9 mouse cellular contexts compared by ENCODE assay signal in the genomic region with DNA sequence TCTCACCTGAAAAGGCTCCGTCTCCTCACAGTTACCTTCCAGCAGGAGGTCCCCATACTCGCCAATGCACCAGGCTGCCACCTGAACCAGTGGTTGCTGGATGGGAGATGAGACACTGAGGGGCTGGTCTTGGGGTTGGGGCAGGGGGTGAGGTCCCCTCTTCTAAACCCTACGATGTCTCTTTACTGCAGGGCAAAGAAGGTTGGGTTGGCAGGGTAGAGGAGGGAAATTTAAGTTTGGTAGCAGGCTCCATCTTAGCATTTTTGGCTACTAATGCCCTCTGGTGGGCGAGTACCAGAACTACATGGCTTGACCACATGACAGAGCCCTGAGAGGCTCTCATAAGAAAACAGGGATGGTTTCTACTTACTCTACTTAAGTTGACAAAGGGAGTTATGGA. TPM values are rescaled to one million over a fixed set of nuclear protein-coding genes. Genes with fewer than 3 reads are reported as not detected.
DNase-seq lines count a peak whose midpoint lies in the region; ATAC-seq lines count a peak whose summit lies in the region.
"Had no signal": no experiment of that assay in that cellular context is flagged by ENCODE, and none has a peak within 500 bp of the region (broad histone marks: within the 10 kb centered on the region; RNA-seq: fewer than 3 reads in every experiment).

No protein-coding gene starts in this region.

- 0 out of 2 replicates have a peak, but pooled peaks cover 7% of the 10 kb centered on the region for H3K27me3 ChIP-seq in hindbrain, embryonic 10.5 days (ENCODE audit: insufficient read depth, poor library complexity, severe bottlenecking)
- peaks cover 9% of the 10 kb centered on the region; the same call in 1 of the 2 replicates for H3K27me3 ChIP-seq in hindbrain, embryonic 13.5 days
- H3K27me3 ChIP-seq in neural tube, embryonic 11.5 days (ENCODE audit: control insufficient read depth, insufficient read depth, low read length): no peaks in the 10 kb centered on the region
- H3K27me3 ChIP-seq: embryonic facial prominence, embryonic 13.5 days had no signal

- WGBS in hindbrain, embryonic 10.5 days: 51% methylated on average over 4 of the region's 4 CpGs
- 51% methylated on average over 4 of the region's 4 CpGs for WGBS in hindbrain, embryonic 13.5 days
- 50% methylated on average over 4 of the region's 4 CpGs for WGBS in neural tube, embryonic 11.5 days

- no peak overlapping the region for H3K27ac ChIP-seq in hindbrain, embryonic 10.5 days
- H3K27ac ChIP-seq in hindbrain, embryonic 13.5 days: no peak overlapping the region
- H3K27ac ChIP-seq in neural tube, embryonic 11.5 days (ENCODE audit: low read depth, low read length): no peak overlapping the region
- H3K27ac ChIP-seq: embryonic facial prominence, embryonic 13.5 days had no signal

- H3K4me1 ChIP-seq in hindbrain, embryonic 10.5 days (replicated peaks): peaks cover 32% of the 10 kb centered on the region
- H3K4me1 ChIP-seq in hindbrain, embryonic 13.5 days (replicated peaks): peaks cover 35% of the 10 kb centered on the region
- H3K4me1 ChIP-seq in neural tube, embryonic 11.5 days (ENCODE audit: control insufficient read depth, insufficient read depth, low read length): peaks cover 9% of the 10 kb centered on the region

- H3K9me3 ChIP-seq in hindbrain, embryonic 10.5 days: no peaks in the 10 kb centered on the region
- H3K9me3 ChIP-seq in hindbrain, embryonic 13.5 days: no peaks in the 10 kb centered on the region
- no peaks in the 10 kb centered on the region for H3K9me3 ChIP-seq in neural tube, embryonic 11.5 days (ENCODE audit: control insufficient read depth, low read length)
- H3K9me3 ChIP-seq: embryonic facial prominence, embryonic 13.5 days had no signal

- H3K4me2 ChIP-seq in hindbrain, embryonic 13.5 days: no peak overlapping the region
- no peak overlapping the region for H3K4me2 ChIP-seq in neural tube, embryonic 11.5 days (ENCODE audit: low read depth)
- H3K4me2 ChIP-seq: embryonic facial prominence, embryonic 13.5 days had no signal

- H3K4me3 ChIP-seq in hindbrain, embryonic 10.5 days: no peak overlapping the region
- no peak overlapping the region for H3K4me3 ChIP-seq in hindbrain, embryonic 13.5 days
- no peak overlapping the region for H3K4me3 ChIP-seq in neural tube, embryonic 11.5 days (ENCODE audit: low read depth, low read length)
- H3K4me3 ChIP-seq: embryonic facial prominence, embryonic 13.5 days had no signal

- peak; percentile 61 for DNase-seq in hindbrain, embryonic 10.5 days (ENCODE audit: low spot score)
- DNase-seq in spleen, adult 18-20 months: peak; percentile 27 to 45
- no peak for DNase-seq in spleen, adult 12 weeks (ENCODE audit: low spot score)
- DNase-seq in c-Kit-positive CD71-positive TER-119-positive erythroid progenitor cells, embryonic 14.5 days (ENCODE audit: low spot score): peak; percentile 57
- DNase-seq in heart, postnatal 4 days: peak; percentile 74
- peak; percentile 70 for DNase-seq in neural tube, embryonic 11.5 days (ENCODE audit: low spot score)

- peaks cover 50% of the 10 kb centered on the region for H3K36me3 ChIP-seq in hindbrain, embryonic 10.5 days
- peaks cover 8% of the 10 kb centered on the region; the same call in 1 of the 2 replicates for H3K36me3 ChIP-seq in hindbrain, embryonic 13.5 days
- H3K36me3 ChIP-seq in neural tube, embryonic 11.5 days (ENCODE audit: control insufficient read depth, insufficient read depth, low read length): no peaks in the 10 kb centered on the region

- ATAC-seq in hindbrain, embryonic 13.5 days (ENCODE audit: low FRiP score): no peak
- ATAC-seq in neural tube, embryonic 11.5 days (ENCODE audit: insufficient read depth, low FRiP score, low TSS enrichment): no peak
- no peak for ATAC-seq in megakaryocyte-erythroid progenitor cell, adult 5-6 weeks (replicated peaks; ENCODE audit: low FRiP score, low TSS enrichment, poor library complexity, severe bottlenecking)

- H3K9ac ChIP-seq in hindbrain, embryonic 13.5 days: no peak overlapping the region
- H3K9ac ChIP-seq in neural tube, embryonic 11.5 days (ENCODE audit: low read length): no peak overlapping the region

RNA-seq across cellular contexts. Expression of a gene that starts 4.8 kb away (rescaled TPM):
- polyA plus RNA-seq in hindbrain, embryonic 10.5 days (2016; fragmentation: Nextera tagmentation; extraction: Ambion mirVana): 14.5 and 16.3 TPM in 2 replicates
- 6.5 and 6.6 TPM in 2 replicates for polyA plus RNA-seq in hindbrain, embryonic 13.5 days (2015; fragmentation: Nextera tagmentation; extraction: Ambion mirVana)
- 1 to 10 TPM; 3.3 to 5.6 TPM for total RNA-seq in heart, postnatal 4 days (2021)
- polyA plus RNA-seq in neural tube, embryonic 11.5 days (2014; fragmentation: Nextera tagmentation; extraction: Ambion mirVana): 6.8 and 7.3 TPM in 2 replicates
- total RNA-seq in megakaryocyte-erythroid progenitor cell, adult 5-6 weeks (2014; fragmentation: Nextera tagmentation): 66.7 and 109 TPM in 2 replicates
- total RNA-seq in megakaryocyte-erythroid progenitor cell, adult 5-6 weeks (2017): 13.3 and 27.0 TPM in 2 replicates

RNA-seq across cellular contexts. Expression of a gene that starts 7.0 kb away (rescaled TPM):
- polyA plus RNA-seq in hindbrain, embryonic 10.5 days (2016; fragmentation: Nextera tagmentation; extraction: Ambion mirVana): 24.4 and 26.1 TPM in 2 replicates
- polyA plus RNA-seq in hindbrain, embryonic 13.5 days (2015; fragmentation: Nextera tagmentation; extraction: Ambion mirVana): 29.8 and 30.7 TPM in 2 replicates
- 10 to 100 TPM; 12.2 to 13.2 TPM for total RNA-seq in heart, postnatal 4 days (2021)
- polyA plus RNA-seq in neural tube, embryonic 11.5 days (2014; fragmentation: Nextera tagmentation; extraction: Ambion mirVana): 22.4 and 23.7 TPM in 2 replicates
- 9.2 and 10.4 TPM in 2 replicates for total RNA-seq in megakaryocyte-erythroid progenitor cell, adult 5-6 weeks (2014; fragmentation: Nextera tagmentation)
- 5.1 and 6.4 TPM in 2 replicates for total RNA-seq in megakaryocyte-erythroid progenitor cell, adult 5-6 weeks (2017)

RNA-seq across cellular contexts. Expression of a gene that starts 9.5 kb away (rescaled TPM):
- 8.8 and 17.7 TPM in 2 replicates for polyA plus RNA-seq in hindbrain, embryonic 10.5 days (2016; fragmentation: Nextera tagmentation; extraction: Ambion mirVana)
- 29.4 and 31.9 TPM in 2 replicates for polyA plus RNA-seq in hindbrain, embryonic 13.5 days (2015; fragmentation: Nextera tagmentation; extraction: Ambion mirVana)
- total RNA-seq in heart, postnatal 4 days (2021): 1 to 10 TPM; 2.9 to 3.8 TPM
- polyA plus RNA-seq in neural tube, embryonic 11.5 days (2014; fragmentation: Nextera tagmentation; extraction: Ambion mirVana): 16.6 and 17.6 TPM in 2 replicates
- 5.6 and 7.8 TPM in 2 replicates for total RNA-seq in megakaryocyte-erythroid progenitor cell, adult 5-6 weeks (2014; fragmentation: Nextera tagmentation)
- 0.19 and 1.4 TPM in 2 replicates for total RNA-seq in megakaryocyte-erythroid progenitor cell, adult 5-6 weeks (2017)

RNA-seq across cellular contexts. Expression of a gene that starts 15.1 kb away (rescaled TPM):
- polyA plus RNA-seq in hindbrain, embryonic 10.5 days (2016; fragmentation: Nextera tagmentation; extraction: Ambion mirVana): 0.75 and 1.7 TPM in 2 replicates
- polyA plus RNA-seq in hindbrain, embryonic 13.5 days (2015; fragmentation: Nextera tagmentation; extraction: Ambion mirVana): 22.2 and 22.6 TPM in 2 replicates
- total RNA-seq in heart, postnatal 4 days (2021): under 1 TPM; 0.10 to 0.16 TPM
- polyA plus RNA-seq in neural tube, embryonic 11.5 days (2014; fragmentation: Nextera tagmentation; extraction: Ambion mirVana): 3.8 and 4.4 TPM in 2 replicates
- total RNA-seq in megakaryocyte-erythroid progenitor cell, adult 5-6 weeks (2014; fragmentation: Nextera tagmentation): not detected in 2 replicates
- 0.05 TPM in 1 of 2 replicates, not detected in the other for total RNA-seq in megakaryocyte-erythroid progenitor cell, adult 5-6 weeks (2017)
